Mouse (Mus musculus): ENCODE results near the gene Napb.

The Napb gene

GRCm38 (mm10) chr2:148686862-148687261, 45.4 kb downstream of the Napb start:
- no peak for DNase-seq

- no peak for DNase-seq
These were observed 46.6 kb downstream of the Napb start for GRCm38 (mm10) chr2:148685709-148686108.

- DNase-seq, result no peak
These were observed 47.3 kb downstream of the Napb start for GRCm38 (mm10) chr2:148684972-148685371.

- DNase-seq, result no peak
These were observed 49.2 kb downstream of the Napb start for GRCm38 (mm10) chr2:148683031-148683430.

GRCm38 (mm10) chr2:148681461-148681891, 50.8 kb downstream of the Napb start:
- DNase-seq, result peak; percentile 72

- peak; percentile 99 for DNase-seq
These were observed 51.4 kb downstream of the Napb start, which contains the start of gene Gzf1 for GRCm38 (mm10) chr2:148680775-148681291. Gene Gzf1 (plus strand): TSS chr2:148681023.

GRCm38 (mm10) chr2:148679346-148679745, 52.9 kb downstream of the Napb start:
- no peak for DNase-seq

GRCm38 (mm10) chr2:148677801-148678200, 54.5 kb downstream of the Napb start:
- no peak for DNase-seq

- peak; percentile 99 for DNase-seq
These were observed 59.8 kb downstream of the Napb start, which contains the start of gene Nxt1 for GRCm38 (mm10) chr2:148672199-148673096. Gene Nxt1 (plus strand): TSS chr2:148672601.

GRCm38 (mm10) chr2:148663458-148663857, 68.8 kb downstream of the Napb start:
- no peak for DNase-seq

GRCm38 (mm10) chr2:148654961-148655360, 77.3 kb downstream of the Napb start:
- DNase-seq, result peak; percentile 65

GRCm38 (mm10) chr2:148650587-148651357, 81.5 kb downstream of the Napb start:
- DNase-seq, result no peak

- DNase-seq, result no peak
These were observed 87.8 kb downstream of the Napb start for GRCm38 (mm10) chr2:148644421-148645000.
